Mouse (Mus musculus) erythroblast, embryonic 14.5 days (primary cell): Measurements from ENCODE around the gene Arap1.

Experiments
- GATA1 ChIP-seq: IDR thresholded peaks from 2 replicates; pipeline ENCODE4 v1.6.1; 2012; ENCODE audit warnings: low read length, inconsistent platforms, mixed read lengths
- TAL1 ChIP-seq: IDR thresholded peaks from 3 replicates; pipeline ENCODE4 v1.6.1; 2012; ENCODE audit warnings: low read length, inconsistent platforms, mixed read lengths

GRCm38 (mm10) chr7:101384931-101385330 is 37.1 kb downstream of the Arap1 start:
- TF ChIP-seq TAL1: no peak
- TF ChIP-seq GATA1: no peak
